Comparison of ENCODE assay signal across 11 mouse cellular contexts in genomic region chr6:125321114-125321855, GRCm38 (mm10). TPM values are rescaled to one million over a fixed set of nuclear protein-coding genes. Genes with fewer than 3 reads are reported as not detected.
A peak's percentile ranks its signal among the peaks of the same experiment; 100 is the strongest.
DNase-seq lines count a peak whose midpoint lies in the region; ATAC-seq and TF ChIP-seq lines count a peak whose summit lies in the region.
"Had no signal": no experiment of that assay in that cellular context is flagged by ENCODE, and none has a peak within 500 bp of the region (broad histone marks: within the 10 kb centered on the region; RNA-seq: fewer than 3 reads in every experiment).

No protein-coding gene starts in this region.

- no peak overlapping the region for H3K27ac ChIP-seq in liver, embryonic 11.5 days (ENCODE audit: low read depth, low read length)
- no peak overlapping the region for H3K27ac ChIP-seq in liver, postnatal 0 days (ENCODE audit: low read depth)
- no peak overlapping the region for H3K27ac ChIP-seq in embryonic facial prominence, embryonic 15.5 days (replicated peaks)

- no peaks in the 10 kb centered on the region for H3K36me3 ChIP-seq in liver, embryonic 11.5 days (ENCODE audit: control insufficient read depth, insufficient read depth, low read length)
- no peaks in the 10 kb centered on the region for H3K36me3 ChIP-seq in liver, postnatal 0 days (replicated peaks; ENCODE audit: insufficient read depth, low read length)
- H3K36me3 ChIP-seq in embryonic facial prominence, embryonic 15.5 days: no peaks in the 10 kb centered on the region

- H3K4me2 ChIP-seq in liver, embryonic 11.5 days: no peak overlapping the region
- no peak overlapping the region; the same call in 1 of the 2 replicates for H3K4me2 ChIP-seq in liver, postnatal 0 days (ENCODE audit: low read depth, low read length)
- peak overlapping the region; percentile 24 for H3K4me2 ChIP-seq in embryonic facial prominence, embryonic 15.5 days (replicated peaks)

- H3K9me3 ChIP-seq in liver, embryonic 11.5 days (ENCODE audit: control insufficient read depth, low read length): no peaks in the 10 kb centered on the region
- H3K9me3 ChIP-seq in liver, postnatal 0 days (ENCODE audit: low read length): no peaks in the 10 kb centered on the region
- no peaks in the 10 kb centered on the region for H3K9me3 ChIP-seq in embryonic facial prominence, embryonic 15.5 days (replicated peaks)

- TF ChIP-seq EP300 in liver, postnatal 0 days (IDR thresholded peaks at IDR 0.05; ENCODE audit: low read depth): no peak

- peaks cover 32% of the 10 kb centered on the region for H3K27me3 ChIP-seq in liver, embryonic 11.5 days (replicated peaks; ENCODE audit: control insufficient read depth, insufficient read depth, low read length)
- H3K27me3 ChIP-seq in liver, postnatal 0 days (ENCODE audit: insufficient read depth, low read length): peaks cover 19% of the 10 kb centered on the region
- peaks cover 37% of the 10 kb centered on the region for H3K27me3 ChIP-seq in embryonic facial prominence, embryonic 15.5 days

- ATAC-seq in liver, embryonic 11.5 days (replicated peaks; ENCODE audit: low FRiP score): no peak
- no peak for ATAC-seq in liver, postnatal 0 days
- ATAC-seq in embryonic facial prominence, embryonic 15.5 days (ENCODE audit: insufficient number of reproducible peaks, low FRiP score, low TSS enrichment, low read depth): 0 out of 2 replicates have a peak, but pooled peaks have one; percentile 41

- 0 out of 2 replicates have a peak overlapping the region, but pooled peaks have one; percentile 10 for H3K4me3 ChIP-seq in liver, embryonic 11.5 days (ENCODE audit: low read depth, low read length)
- no peak overlapping the region for H3K4me3 ChIP-seq in liver, postnatal 0 days (ENCODE audit: low read depth, low read length)
- peak overlapping the region; percentile 13 for H3K4me3 ChIP-seq in embryonic facial prominence, embryonic 15.5 days (replicated peaks)

- DNase-seq in liver, embryonic 11.5 days (ENCODE audit: low spot score): no peak
- DNase-seq in liver, postnatal 0 days: no peak
- DNase-seq in kidney, postnatal 25 days: peak; percentile 68 to 92
- DNase-seq in lung, postnatal 36 days: peak; percentile 87
- DNase-seq in adrenal gland, postnatal 10 days: no peak
- DNase-seq in gastrocnemius, adult 8-10 months (ENCODE audit: low spot score in 2 of 2): no peak
- DNase-seq in cerebellum, adult 9-10 months: no peak

- 0 out of 2 replicates have a peak, but pooled peaks cover 3% of the 10 kb centered on the region for H3K4me1 ChIP-seq in liver, embryonic 11.5 days (replicated peaks; ENCODE audit: control insufficient read depth, insufficient read depth, low read length)
- peaks cover 8% of the 10 kb centered on the region; the same call in 1 of the 2 replicates for H3K4me1 ChIP-seq in liver, postnatal 0 days (ENCODE audit: insufficient read depth)
- H3K4me1 ChIP-seq in embryonic facial prominence, embryonic 15.5 days: peaks cover 7% of the 10 kb centered on the region; the same call in 1 of the 2 replicates

- H3K9ac ChIP-seq in liver, embryonic 11.5 days (ENCODE audit: low read depth, low read length): no peak overlapping the region
- no peak overlapping the region for H3K9ac ChIP-seq in liver, postnatal 0 days (replicated peaks)
- no peak overlapping the region for H3K9ac ChIP-seq in embryonic facial prominence, embryonic 15.5 days

- WGBS in liver, embryonic 11.5 days: 11% methylated on average over 26 of the region's 26 CpGs
- WGBS in liver, postnatal 0 days (ENCODE audit: insufficient replicate concordance): 20% methylated on average over 26 of the region's 26 CpGs
- WGBS in embryonic facial prominence, embryonic 15.5 days: 11% methylated on average over 26 of the region's 26 CpGs

- TF ChIP-seq CTCF in liver, postnatal 0 days (IDR thresholded peaks at IDR 0.05; ENCODE audit: low read depth): no peak

RNA-seq across cellular contexts. Expression of gene Scnn1a, which starts 0.8 kb away (rescaled TPM):
- polyA plus RNA-seq in liver, embryonic 11.5 days (2014; fragmentation: Nextera tagmentation; extraction: Ambion mirVana): 0.55 and 0.74 TPM in 2 replicates
- 0.76 and 1.1 TPM in 2 replicates for polyA plus RNA-seq in liver, postnatal 0 days (2015; fragmentation: Nextera tagmentation; extraction: Ambion mirVana)
- polyA plus RNA-seq in embryonic facial prominence, embryonic 15.5 days (2015; fragmentation: Nextera tagmentation; extraction: Ambion mirVana): 7.2 and 8.8 TPM in 2 replicates
- total RNA-seq in adrenal gland, postnatal 10 days (2021): 1 to 10 TPM in 1 of 2 experiments, under 1 TPM in 1; 0.84 to 1.2 TPM
- total RNA-seq in gastrocnemius, adult 8-10 months (2022): under 1 TPM; 0.17 to 0.19 (median 0.17) TPM
- total RNA-seq: MEL had no signal

RNA-seq across cellular contexts. Expression of gene Ltbr, which starts 7.6 kb away (rescaled TPM):
- polyA plus RNA-seq in liver, embryonic 11.5 days (2014; fragmentation: Nextera tagmentation; extraction: Ambion mirVana): 30.1 and 34.7 TPM in 2 replicates
- 31.8 TPM in 2 replicates for polyA plus RNA-seq in liver, postnatal 0 days (2015; fragmentation: Nextera tagmentation; extraction: Ambion mirVana)
- polyA plus RNA-seq in embryonic facial prominence, embryonic 15.5 days (2015; fragmentation: Nextera tagmentation; extraction: Ambion mirVana): 47.3 and 47.7 TPM in 2 replicates
- 10 to 100 TPM; 64.5 to 70.3 TPM for total RNA-seq in adrenal gland, postnatal 10 days (2021)
- 10 to 100 TPM; 14.7 to 19.7 (median 19.3) TPM for total RNA-seq in gastrocnemius, adult 8-10 months (2022)

RNA-seq across cellular contexts. Expression of gene Tnfrsf1a, which starts 27.9 kb away (rescaled TPM):
- 37.0 and 38.0 TPM in 2 replicates for polyA plus RNA-seq in liver, embryonic 11.5 days (2014; fragmentation: Nextera tagmentation; extraction: Ambion mirVana)
- 40.5 and 41.1 TPM in 2 replicates for polyA plus RNA-seq in liver, postnatal 0 days (2015; fragmentation: Nextera tagmentation; extraction: Ambion mirVana)
- 88.7 and 93.3 TPM in 2 replicates for polyA plus RNA-seq in embryonic facial prominence, embryonic 15.5 days (2015; fragmentation: Nextera tagmentation; extraction: Ambion mirVana)
- total RNA-seq in adrenal gland, postnatal 10 days (2021): 100 to 1,000 TPM; 168 to 190 TPM
- 10 to 100 TPM; 13.1 to 22.3 (median 16.3) TPM for total RNA-seq in gastrocnemius, adult 8-10 months (2022)

RNA-seq across cellular contexts. Expression of gene Tuba3a, which starts 35.4 kb away (rescaled TPM):
- 0.12 TPM in 1 of 2 replicates, not detected in the other for polyA plus RNA-seq in liver, embryonic 11.5 days (2014; fragmentation: Nextera tagmentation; extraction: Ambion mirVana)
- not detected in 2 replicates for polyA plus RNA-seq in liver, postnatal 0 days (2015; fragmentation: Nextera tagmentation; extraction: Ambion mirVana)
- 0.24 TPM in 1 of 2 replicates, not detected in the other for polyA plus RNA-seq in embryonic facial prominence, embryonic 15.5 days (2015; fragmentation: Nextera tagmentation; extraction: Ambion mirVana)
- not detected for total RNA-seq in adrenal gland, postnatal 10 days (2021)
- total RNA-seq in gastrocnemius, adult 8-10 months (2022): not detected
- total RNA-seq: gastrocnemius, adult 18-20 months; left cerebral cortex, postnatal 10 days; MEL had no signal

RNA-seq across cellular contexts. Expression of gene Plekhg6, which starts 59.3 kb away (rescaled TPM):
- 0.30 and 0.35 TPM in 2 replicates for polyA plus RNA-seq in liver, embryonic 11.5 days (2014; fragmentation: Nextera tagmentation; extraction: Ambion mirVana)
- polyA plus RNA-seq in liver, postnatal 0 days (2015; fragmentation: Nextera tagmentation; extraction: Ambion mirVana): 1.1 and 1.2 TPM in 2 replicates
- polyA plus RNA-seq in embryonic facial prominence, embryonic 15.5 days (2015; fragmentation: Nextera tagmentation; extraction: Ambion mirVana): 3.5 and 3.8 TPM in 2 replicates
- under 1 TPM; 0.69 to 0.82 TPM for total RNA-seq in adrenal gland, postnatal 10 days (2021)
- total RNA-seq in gastrocnemius, adult 8-10 months (2022): not detected
- total RNA-seq: gastrocnemius, adult 18-20 months; MEL had no signal

Comparison
In these comparisons a context has a peak if more than half of its experiments do, and no peak if none do; other contexts are left out.
1. DNase-seq: peak in kidney, postnatal 25 days (2 of 2) and lung, postnatal 36 days (single experiment); none in liver, embryonic 11.5 days (single experiment), liver, postnatal 0 days (single experiment), adrenal gland, postnatal 10 days (single experiment), gastrocnemius, adult 8-10 months (0 of 2) and cerebellum, adult 9-10 months (single experiment).